Mouse (Mus musculus): ENCODE data around the gene Zic5. TPM values are rescaled to one million over a fixed set of nuclear protein-coding genes. Genes with fewer than 3 reads are reported as not detected.

Gene Zic5
- total RNA-seq, 2 experiments from 2014 or later: not detected

DNA sequence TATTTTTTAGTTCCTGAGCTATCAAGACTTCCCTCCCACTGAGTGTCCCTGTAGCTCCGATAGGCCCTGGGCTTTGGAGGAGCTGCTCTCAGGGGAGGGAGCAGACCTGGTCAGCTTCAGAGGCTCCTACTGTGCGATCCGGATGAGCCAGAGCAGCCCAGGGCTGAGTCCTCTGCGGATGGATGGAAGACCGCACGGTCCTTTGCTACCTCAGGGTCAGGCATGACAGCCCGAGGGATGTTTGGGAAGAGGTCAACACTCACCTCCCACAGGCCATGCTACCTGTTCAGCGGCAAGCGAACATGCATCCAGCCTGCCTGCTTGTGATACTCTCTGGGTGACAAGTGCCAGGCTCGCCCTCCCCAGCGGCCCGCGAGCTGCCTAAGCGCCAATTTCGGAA, 15.7 kb upstream of the Zic5 start:
- ATAC-seq (replicated peaks; ENCODE audit: low FRiP score, poor library complexity, severe bottlenecking): no peak

DNA sequence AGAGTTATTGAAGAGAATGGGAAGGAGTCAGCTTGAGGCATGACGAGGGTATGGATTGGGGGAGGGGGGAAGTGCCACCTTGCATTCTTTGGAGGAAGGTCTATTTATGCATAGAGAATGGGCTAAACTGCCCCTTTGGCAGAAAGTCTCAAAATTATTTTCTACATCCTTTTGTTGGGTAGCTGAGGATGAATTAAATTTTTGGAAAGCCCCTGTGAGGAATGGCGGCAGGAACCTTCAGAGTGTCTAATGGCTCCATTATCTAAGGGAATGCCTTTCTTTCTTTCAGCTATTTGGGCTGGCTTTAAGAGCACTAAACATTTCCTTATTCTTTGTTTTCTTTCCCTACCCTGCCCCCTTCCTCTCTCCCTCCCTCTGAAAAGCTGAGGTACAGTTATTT, 14.9 kb upstream of the Zic5 start:
- no peak for ATAC-seq (replicated peaks; ENCODE audit: low FRiP score, poor library complexity, severe bottlenecking)

DNA sequence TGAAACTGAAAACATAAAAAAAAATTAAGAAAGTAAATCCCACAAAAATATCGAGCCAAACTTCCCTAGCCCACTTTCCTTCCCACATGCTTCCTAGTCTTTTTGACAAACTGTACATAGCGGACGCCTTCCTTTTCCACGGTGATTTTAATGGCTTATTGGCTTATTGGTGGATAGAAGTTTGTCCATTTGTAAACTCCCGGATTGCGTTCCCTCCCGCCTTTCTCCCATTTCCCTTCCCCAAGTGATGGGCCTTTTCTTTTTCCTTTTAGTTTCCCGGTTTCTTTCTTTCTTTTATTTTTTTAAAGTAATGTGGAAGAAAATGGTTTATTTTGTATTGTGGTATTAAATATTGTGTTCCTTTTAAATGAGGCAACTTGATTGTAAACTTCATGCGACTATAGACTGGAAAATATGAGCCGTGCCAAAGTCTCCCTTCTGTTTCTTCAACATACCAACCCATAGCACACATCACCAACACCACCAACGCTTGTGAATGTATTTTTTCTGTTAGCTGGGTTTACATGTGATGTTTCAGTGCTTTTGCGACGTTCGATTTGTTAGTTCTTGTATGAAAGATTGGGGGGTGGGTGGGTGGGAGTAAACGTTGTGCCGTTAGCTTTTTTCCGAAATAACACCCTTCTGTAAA, 14.1 kb upstream of the Zic5 start:
- ATAC-seq (replicated peaks; ENCODE audit: low FRiP score, poor library complexity, severe bottlenecking): no peak

DNA sequence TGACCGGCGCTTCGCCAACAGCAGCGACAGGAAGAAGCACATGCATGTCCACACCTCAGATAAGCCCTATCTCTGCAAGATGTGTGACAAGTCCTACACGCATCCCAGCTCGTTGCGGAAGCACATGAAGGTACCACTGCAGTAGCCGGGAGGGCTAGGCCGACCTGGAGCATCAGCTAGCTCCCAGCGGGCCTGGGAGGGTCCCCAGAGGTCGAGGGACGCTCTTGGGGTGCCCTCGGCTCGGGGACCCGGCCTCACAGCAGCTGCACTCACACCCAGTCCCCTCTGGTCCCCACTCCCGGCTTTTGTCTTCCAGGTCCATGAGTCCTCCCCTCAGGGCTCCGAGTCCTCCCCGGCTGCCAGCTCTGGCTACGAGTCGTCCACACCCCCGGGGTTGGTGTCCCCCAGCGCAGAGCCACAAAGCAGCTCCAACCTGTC, 13.1 kb upstream of the Zic5 start:
- no peak for ATAC-seq (replicated peaks; ENCODE audit: low FRiP score, poor library complexity, severe bottlenecking)

DNA sequence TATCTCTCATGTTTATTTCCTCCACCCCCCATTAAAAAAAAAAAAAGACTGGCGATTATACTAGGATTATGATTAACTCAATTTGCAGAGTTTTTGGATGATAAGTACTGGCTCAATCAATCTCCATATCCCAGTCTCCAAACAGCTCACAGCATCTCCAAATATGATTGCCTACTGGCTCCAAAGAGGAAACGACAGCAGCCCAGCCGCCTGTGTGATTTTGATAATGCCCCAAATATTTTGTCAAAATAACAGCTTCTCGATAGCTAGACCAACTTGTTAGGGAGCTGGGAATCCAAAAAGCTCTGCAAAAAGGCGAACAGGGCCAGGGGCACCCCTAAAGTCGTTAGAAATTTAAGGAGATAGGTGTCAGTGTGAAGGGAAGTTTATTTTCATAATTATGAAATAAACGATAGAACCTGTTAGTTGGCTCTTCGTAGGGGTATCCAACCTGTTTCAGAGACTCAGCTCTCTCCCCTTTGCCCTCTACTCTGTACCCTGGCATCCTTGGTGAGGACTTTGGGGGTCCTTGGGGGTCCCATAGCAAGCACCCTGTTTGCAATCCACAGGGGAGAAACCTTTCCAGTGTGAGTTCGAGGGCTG, 12.6 kb upstream of the Zic5 start:
- no peak for ATAC-seq (replicated peaks; ENCODE audit: low FRiP score, poor library complexity, severe bottlenecking)

DNA sequence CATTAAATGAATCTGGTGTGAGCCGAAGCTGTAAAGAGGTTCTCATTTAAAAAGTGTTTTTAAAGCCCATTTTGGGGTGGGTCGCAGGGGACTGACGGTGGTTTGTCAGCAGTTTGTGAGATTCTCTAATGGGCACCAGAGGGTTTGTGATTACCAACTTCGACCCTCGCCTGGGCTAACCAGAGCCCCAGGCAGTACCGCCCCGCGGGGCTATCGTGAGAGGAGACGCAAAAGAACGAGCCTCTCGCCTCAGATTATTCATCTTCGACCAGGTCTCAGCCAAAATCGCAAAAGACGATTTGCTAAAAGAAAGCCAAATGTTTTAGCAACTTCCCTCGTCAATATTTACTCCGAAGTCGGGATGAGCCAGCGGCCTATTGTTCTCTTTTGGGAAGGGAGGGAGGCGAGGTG, 11.8 kb upstream of the Zic5 start:
- no peak for ATAC-seq (replicated peaks; ENCODE audit: low FRiP score, poor library complexity, severe bottlenecking)

DNA sequence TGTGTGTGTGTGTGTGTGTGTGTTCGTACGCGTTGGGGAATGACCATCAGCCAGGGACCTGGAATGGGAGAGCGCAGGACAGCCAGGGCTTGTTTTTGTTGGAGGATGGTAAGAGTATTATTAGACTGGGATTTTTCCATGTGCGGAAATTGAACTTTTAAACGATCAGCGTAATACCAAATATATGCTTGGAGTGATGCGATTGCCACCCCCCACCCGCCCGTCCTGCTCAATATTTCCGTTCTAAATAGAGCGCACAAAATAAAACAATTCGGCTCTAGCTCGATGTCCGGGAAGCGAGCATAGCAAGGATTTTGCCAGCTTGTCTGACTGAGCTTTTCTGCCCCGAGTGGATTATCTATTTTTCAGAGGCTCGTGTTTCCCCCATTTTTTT, 11.3 kb upstream of the Zic5 start:
- no peak for ATAC-seq (replicated peaks; ENCODE audit: low FRiP score, poor library complexity, severe bottlenecking)

DNA sequence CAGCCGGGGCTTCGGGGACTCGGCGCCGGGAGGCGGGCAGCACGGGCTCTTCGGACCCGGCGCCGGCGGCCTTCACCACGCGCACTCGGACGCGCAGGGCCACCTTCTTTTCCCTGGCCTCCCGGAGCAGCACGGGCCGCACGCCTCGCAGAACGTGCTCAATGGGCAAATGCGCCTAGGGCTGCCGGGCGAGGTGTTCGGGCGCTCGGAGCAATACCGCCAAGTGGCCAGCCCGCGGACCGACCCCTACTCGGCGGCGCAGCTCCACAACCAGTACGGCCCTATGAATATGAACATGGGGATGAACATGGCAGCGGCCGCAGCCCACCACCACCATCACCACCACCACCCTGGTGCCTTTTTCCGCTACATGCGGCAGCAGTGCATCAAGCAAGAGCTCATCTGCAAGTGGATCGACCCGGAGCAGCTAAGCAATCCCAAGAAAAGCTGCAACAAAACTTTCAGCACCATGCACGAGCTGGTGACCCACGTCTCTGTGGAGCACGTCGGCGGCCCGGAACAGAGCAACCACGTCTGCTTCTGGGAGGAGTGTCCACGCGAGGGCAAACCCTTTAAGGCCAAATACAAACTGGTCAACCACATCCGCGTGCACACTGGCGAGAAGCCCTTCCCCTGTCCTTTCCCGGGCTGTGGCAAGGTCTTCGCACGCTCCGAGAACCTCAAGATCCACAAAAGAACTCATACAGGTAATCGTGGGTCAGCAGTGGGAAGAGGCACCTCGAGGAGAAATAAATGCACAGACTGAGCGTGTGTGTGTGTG, 10.8 kb upstream of the Zic5 start:
- no peak for ATAC-seq (replicated peaks; ENCODE audit: low FRiP score, poor library complexity, severe bottlenecking)

DNA sequence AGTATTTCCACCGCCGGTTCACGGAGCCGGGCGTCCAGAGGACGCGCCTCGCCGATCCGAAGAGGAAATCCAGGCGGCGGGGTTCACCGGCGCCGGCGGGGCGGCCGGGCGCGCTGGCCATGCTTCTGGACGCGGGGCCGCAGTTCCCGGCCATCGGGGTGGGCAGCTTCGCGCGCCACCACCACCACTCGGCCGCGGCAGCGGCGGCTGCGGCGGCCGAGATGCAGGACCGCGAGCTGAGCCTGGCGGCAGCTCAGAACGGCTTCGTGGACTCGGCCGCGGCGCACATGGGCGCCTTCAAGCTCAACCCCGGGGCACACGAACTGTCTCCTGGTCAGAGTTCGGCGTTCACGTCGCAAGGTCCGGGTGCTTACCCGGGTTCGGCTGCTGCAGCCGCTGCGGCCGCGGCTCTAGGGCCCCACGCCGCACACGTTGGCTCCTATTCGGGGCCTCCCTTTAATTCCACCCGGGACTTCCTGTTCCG, 10.1 kb upstream of the Zic5 start:
- ATAC-seq (replicated peaks; ENCODE audit: low FRiP score, poor library complexity, severe bottlenecking): no peak

DNA sequence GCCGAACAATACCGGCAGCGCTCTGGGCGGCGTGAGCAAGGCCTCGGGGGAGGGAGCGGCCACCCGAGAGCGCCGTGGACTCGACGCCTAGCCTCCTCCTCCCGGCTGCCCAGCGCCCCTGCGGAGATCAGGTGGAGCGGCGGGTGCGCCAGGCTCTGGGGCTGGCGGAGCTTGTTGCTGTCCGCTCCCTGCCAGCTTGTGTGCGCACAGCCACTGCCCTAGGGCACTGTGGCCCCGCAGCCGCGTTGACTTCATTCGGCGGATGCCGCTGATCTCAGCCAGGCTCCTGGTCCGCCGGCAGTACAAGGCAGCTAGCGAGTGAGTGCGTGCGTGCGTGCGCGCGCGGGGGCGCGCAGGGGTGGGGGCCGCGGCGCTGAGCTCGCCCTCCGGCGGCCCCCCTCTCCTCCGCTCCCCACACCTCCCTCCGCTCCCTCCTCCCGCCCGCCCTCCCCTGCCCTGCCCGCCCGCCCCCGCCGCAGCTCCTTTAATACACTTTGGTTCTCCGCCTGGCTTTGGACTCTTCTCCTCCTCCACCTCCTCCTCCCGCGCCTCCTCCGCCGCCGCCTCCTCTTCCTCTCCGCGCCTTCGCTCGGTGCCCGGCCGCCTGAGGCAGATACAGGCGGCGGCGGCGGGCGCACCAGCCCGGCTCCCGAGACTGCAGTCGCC, 9.5 kb upstream of the Zic5 start, which contains the start of gene Zic2:
Gene Zic2 (plus strand): TSS at position 545 of the 666 bp plus-strand sequence.
- no peak for ATAC-seq (replicated peaks; ENCODE audit: low FRiP score, poor library complexity, severe bottlenecking)

DNA sequence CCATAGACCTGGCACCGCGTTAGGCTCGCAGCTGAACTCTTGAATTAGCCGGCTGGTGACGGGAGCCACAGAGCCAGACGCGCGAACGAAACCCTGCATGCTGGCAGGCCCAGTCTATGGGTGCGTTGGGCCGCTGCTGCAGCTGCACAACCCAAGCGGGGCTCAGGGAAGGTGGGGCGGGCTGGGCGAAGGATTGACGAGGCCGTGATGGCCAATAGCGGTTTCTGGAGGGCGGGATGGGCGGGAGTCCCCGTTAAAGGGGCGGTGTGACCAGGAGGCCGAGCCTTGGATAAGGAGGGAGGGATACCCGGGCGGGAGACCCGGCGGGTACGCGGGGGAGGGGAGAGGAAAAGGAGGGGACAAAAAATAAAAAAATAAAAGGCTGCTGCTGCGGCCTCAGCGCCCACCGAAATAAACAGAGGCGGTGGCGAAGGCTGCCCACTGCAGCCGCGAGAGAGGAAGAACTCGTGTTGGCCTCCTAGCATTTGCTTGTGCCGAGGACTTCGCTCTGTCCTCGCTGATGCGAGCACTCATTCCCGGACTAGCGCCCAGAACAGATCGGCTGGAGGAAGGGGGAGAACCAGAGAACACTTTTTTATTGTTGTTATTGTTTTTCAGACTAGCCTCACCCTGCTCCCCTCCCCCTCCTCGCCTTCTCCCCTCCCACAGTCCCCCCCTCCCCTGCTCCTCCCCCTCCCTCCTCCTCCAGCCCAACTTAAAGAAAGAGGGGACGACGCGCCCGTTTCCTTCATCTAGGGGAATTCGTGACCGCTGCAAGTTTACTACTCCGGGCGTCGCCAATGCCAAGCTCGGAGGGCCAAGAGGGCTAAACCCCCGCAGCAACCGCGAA, 8.8 kb upstream of the Zic5 start:
- no peak for ATAC-seq (replicated peaks; ENCODE audit: low FRiP score, poor library complexity, severe bottlenecking)

DNA sequence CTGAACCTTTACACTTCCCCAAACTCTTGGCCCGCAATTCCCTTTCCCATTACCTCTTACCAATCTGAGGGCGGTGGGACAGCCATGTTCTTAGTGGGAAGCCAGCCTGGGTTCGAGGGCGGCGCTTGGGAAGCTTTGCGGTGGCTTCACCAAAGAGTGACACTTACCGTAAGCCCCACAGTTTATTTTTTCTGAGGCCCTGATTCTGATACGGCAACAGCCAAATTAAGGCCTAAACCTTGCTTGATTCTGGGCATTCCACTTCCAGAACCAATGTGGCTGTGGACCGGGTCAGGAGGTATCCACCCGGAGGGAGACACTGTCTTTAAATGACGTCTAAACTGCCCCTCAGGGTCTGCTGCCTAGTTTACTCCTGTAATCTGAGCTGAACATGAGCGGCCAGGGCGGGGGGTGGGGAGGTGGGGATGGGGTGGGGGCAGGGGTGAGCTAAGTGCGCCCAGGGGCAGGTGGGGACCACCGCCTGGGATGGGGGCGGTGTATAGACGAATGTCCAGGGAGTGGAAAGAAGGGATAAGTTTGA, 7.8 kb upstream of the Zic5 start:
- no peak for ATAC-seq (replicated peaks; ENCODE audit: low FRiP score, poor library complexity, severe bottlenecking)

DNA sequence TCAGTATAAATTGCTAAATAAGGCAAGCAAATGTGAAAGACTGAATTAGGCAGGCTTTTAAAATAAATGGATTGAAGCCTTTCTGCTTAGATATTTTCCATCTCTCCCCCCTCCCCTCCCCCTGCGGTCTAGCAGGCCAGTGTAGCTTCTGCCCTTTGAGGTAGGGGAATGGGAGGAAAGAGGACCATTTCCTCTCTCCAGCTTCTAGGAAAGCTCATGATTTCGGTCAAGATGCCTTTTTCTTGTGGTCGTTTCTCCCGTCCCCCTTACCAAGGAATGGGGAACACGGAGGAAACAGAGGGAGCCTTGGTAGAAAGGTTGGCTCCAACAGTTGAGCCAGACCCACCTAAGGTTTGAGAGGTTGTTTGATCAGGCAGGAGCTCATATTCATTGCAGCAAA, 7.2 kb upstream of the Zic5 start:
- no peak for ATAC-seq (replicated peaks; ENCODE audit: low FRiP score, poor library complexity, severe bottlenecking)

DNA sequence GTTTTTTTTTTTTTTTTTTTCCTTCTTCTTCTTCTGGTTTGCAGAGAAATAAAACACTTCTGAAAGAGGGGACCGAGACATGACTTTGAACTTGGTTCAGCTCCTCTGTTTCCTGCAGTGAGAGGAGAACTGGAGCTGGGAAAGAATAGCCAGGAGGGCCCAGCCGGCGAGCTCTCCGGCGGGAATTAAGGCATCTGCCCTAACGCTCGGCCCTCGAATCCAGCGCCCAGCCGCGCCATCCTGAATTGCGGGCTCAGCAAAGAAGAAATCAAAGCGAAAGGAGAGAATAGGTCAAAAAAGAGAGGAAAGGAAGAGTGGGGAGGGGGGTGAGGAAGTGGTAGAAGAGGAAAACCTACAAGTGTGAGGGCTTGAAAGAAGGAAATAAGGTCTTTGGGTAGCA, 6.7 kb upstream of the Zic5 start:
- no peak for ATAC-seq (replicated peaks; ENCODE audit: low FRiP score, poor library complexity, severe bottlenecking)

DNA sequence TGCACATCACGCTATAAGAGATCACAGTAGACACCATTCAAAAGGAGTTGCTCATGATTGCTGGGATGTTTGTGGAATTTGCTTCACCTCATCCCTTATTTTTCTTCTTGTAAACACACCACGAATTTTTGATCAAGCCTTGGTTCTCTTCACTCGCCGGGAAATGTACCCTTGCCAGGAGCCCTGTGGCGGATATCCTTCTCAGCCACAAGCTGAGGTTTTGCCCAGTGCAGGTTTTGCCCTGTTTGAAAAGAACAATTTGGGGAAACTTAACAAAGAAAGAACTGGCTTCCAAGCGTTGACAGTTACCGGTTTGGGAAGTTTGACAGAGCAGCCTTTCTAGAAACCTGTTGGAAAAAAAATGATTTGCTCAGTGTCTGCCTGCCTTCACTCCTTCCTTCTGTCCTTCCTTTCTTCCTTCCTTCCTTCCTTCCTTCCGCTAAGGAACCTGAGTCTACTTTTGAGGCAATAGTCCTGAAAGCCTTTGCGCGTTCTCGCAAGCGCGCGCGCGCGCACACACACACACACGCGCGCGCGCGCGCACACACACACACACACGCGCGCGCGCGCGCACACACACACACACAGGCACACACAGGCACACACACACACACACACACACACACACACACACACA, 6.1 kb upstream of the Zic5 start:
- no peak for ATAC-seq (replicated peaks; ENCODE audit: low FRiP score, poor library complexity, severe bottlenecking)

DNA sequence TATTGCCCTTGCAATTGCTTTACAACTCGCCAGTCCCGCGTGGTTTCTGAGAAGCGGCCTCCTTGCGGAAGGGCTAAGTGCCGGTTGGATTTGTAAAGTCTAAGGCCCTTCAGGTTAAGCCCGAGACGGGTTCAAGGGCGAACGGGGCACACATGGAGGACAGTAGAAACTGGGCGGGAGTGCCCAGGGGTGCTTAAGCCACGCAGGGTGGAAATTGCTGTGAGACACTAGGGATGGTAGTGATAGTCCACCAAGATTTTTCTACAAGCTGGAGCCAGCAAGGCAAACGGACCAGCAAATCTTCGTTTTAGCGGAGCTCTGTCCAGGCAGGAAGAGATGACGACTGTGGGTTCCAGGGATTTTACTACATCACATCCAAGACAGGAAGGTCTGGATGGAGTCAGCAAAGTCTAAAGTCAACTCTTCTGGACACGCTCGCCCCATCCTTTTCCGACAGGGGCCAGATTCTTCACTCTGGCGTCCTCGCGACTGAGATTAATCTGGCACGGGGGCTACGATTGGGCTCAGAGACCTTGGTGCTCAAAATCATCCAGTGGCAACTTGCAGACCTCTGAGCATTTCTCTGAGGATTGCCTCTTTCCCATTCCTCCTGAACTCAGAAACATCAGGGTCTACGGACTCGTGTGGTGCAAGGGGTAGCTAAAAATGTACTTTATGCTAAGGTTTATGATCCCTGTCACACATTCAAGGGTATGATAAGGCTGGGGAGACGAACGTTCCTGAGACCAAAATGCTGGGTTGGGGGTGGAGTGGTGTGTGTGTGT, 3.7 kb upstream of the Zic5 start:
- no peak for ATAC-seq (replicated peaks; ENCODE audit: low FRiP score, poor library complexity, severe bottlenecking)

DNA sequence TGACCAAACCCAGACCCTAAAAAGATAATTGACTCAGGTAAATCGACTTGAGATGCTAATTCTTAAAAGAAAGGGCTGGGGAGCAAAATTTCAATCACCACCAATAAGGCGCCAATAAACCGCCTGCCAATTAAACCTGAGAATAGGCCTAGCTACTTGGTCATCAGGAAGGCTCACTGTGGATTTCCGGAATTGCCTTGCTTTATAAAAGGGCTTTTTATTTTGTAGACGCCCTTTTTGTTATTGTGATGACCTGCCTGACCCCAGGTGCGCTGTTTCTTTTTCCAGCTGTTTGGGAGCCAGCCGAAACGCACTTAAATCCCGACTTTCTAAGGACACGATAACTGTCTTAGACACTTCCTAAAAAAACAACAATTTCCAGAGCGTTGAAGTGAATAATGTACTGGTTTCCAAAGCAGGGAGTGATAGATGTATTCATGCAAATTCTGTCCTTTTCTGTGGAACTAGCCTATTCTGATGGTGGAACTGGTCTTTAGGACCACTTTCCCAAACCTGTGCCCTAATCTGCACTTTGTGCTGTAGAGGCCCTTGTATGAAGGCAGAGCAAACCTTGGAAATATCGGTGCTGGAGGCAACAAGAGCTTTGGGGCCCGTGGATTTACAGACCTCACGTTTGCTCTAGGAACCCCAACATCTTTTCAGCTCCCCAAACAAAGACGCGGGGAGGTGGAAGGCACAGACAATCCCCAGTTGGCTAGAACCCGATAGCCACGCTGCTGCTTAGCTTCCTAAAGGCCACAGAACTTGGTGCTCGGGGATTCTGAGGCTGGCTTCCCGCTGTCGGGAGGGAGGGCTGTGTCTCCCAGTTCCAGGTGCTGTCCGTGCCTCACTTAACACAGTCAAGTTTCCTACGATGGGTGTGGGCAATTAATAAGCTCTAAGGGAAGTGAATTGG, 2.7 kb upstream of the Zic5 start:
- ATAC-seq (replicated peaks; ENCODE audit: low FRiP score, poor library complexity, severe bottlenecking): no peak

Measured in erythroid progenitor cell, adult 5-6 weeks (primary cell).